Mouse (Mus musculus) intestine, embryonic 14.5 days (tissue): ENCODE measurements at regions not wholly inside any gene's neighbourhood (a gene's known extent, or its start where the extent isn't known, plus 50 kb on each side); places are given as distances from the start of the nearest gene placed in this dataset.

Experiments
- ATAC-seq: fragments of 200-750 bp; cut with Nextera tagmentation; replicated peaks from 2 replicates; pipeline ENCODE4 v1.8.0; 2017; ENCODE audit warnings: low read depth, moderate number of reproducible peaks, moderate TSS enrichment, moderate library complexity; ENCODE audit not compliant: low FRiP score, low TSS enrichment
- DNase-seq: peaks from one replicate; pipeline ENCODE4 v3.0.0-alpha.2; 2018; ENCODE audit warnings: low spot score
- H3K27ac ChIP-seq: fragments of 300-500 bp; sonication (generic); 2 replicates; pipeline ENCODE4 v1.5.1; 2014; ENCODE audit warnings: low read depth, mild to moderate bottlenecking, control low read depth
- H3K27me3 ChIP-seq: fragments of 300-500 bp; sonication (generic); replicated peaks from 2 replicates; pipeline ENCODE4 v1.6.1; 2014; ENCODE audit warnings: low read length, control low read depth; ENCODE audit not compliant: control insufficient read depth, insufficient read depth
- H3K36me3 ChIP-seq: fragments of 300-500 bp; sonication (generic); 2 replicates; pipeline ENCODE4 v1.6.1; 2014; ENCODE audit warnings: low read length, control low read depth; ENCODE audit not compliant: control insufficient read depth, insufficient read depth
- H3K4me1 ChIP-seq: fragments of 300-500 bp; sonication (generic); replicated peaks from 2 replicates; pipeline ENCODE4 v1.6.1; 2014; ENCODE audit warnings: low read length, control low read depth, mixed read lengths; ENCODE audit not compliant: control insufficient read depth, insufficient read depth
- H3K4me2 ChIP-seq: fragments of 300-500 bp; sonication (generic); 2 replicates; pipeline ENCODE4 v1.6.1; 2014; ENCODE audit warnings: low read length
- H3K4me3 ChIP-seq: fragments of 300-500 bp; sonication (generic); 2 replicates; pipeline ENCODE4 v1.5.1; 2014; ENCODE audit warnings: low read depth, low read length, control low read depth, mixed read lengths
- H3K9ac ChIP-seq: fragments of 300-500 bp; sonication (generic); 2 replicates; pipeline ENCODE4 v1.6.1; 2014; ENCODE audit warnings: mild to moderate bottlenecking, low read length
- H3K9me3 ChIP-seq: fragments of 300-500 bp; sonication (generic); 2 replicates; pipeline ENCODE4 v1.6.1; 2016; ENCODE audit warnings: low read length, control low read depth; ENCODE audit not compliant: control insufficient read depth
- WGBS: fragments of 180-500 bp; shearing (Covaris S2); extraction: QIAGEN DNeasy Blood & Tissue Kit; methylation state at CpG from one replicate; pipeline ENCODE4 v1.1.7; 2014; 5-methylcytosine and 5-hydroxymethylcytosine counted together

DNA sequence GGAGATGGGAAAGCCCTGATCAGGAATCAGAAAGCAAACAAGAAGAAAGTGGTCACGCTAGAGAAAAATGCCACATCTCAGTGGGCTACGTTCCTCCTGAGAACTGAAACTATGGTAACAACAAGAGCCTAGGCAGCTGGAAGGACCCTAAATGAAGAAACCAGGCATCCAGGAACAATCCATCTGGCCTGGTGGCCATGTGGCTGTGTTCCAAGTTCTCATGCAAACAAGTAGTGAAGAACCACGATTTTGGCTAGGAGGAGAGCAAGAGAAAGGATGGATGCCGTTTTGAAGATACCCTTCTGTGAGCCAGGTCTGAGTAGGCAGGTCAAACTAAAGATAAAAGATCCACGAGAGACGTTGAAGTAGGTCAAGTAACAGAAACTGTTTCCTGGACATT, 1613.6 kb upstream of the Gm6569 start:
- WGBS: 84% methylated on average over 6 of the region's 6 CpGs
- H3K4me1 ChIP-seq: no peaks in the 10 kb centered on the region
- H3K27ac ChIP-seq: no peak overlapping the region
- no peak overlapping the region for H3K9ac ChIP-seq
- H3K9me3 ChIP-seq: no peaks in the 10 kb centered on the region
- ATAC-seq (no peak), DNase-seq (no peak)
- H3K27me3 ChIP-seq: no peaks in the 10 kb centered on the region
- no peak overlapping the region for H3K4me3 ChIP-seq
- H3K36me3 ChIP-seq: no peaks in the 10 kb centered on the region
- no peak overlapping the region for H3K4me2 ChIP-seq

DNA sequence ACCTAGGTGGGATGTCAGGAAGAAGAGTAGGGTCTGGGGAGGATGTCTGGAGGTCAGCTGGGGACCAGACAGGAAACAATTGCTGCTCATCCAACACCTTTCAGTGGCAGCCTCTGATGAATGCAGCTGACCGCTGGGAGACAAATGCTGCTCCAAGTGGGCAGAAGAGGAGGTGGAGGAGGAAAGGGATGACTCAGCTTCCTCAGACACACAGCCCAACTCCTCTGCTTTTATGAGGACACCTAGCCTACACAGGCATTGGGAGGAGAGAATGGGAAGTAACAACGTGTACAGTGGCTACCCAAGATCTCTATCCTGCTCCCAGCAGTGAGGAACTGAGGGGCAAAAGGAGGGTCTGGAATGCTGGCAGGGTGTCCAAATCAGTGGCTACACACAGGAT, 1602.0 kb upstream of the Gm6569 start:
- H3K9ac ChIP-seq: no peak overlapping the region
- ATAC-seq: no peak
- H3K9me3 ChIP-seq: no peaks in the 10 kb centered on the region
- 47% methylated on average over 2 of the region's 2 CpGs for WGBS
- H3K4me1 ChIP-seq: no peaks in the 10 kb centered on the region
- no peak overlapping the region for H3K27ac ChIP-seq
- H3K4me3 ChIP-seq: no peak overlapping the region
- H3K27me3 ChIP-seq: no peaks in the 10 kb centered on the region
- no peaks in the 10 kb centered on the region for H3K36me3 ChIP-seq
- H3K4me2 ChIP-seq: no peak overlapping the region
- DNase-seq: no peak

DNA sequence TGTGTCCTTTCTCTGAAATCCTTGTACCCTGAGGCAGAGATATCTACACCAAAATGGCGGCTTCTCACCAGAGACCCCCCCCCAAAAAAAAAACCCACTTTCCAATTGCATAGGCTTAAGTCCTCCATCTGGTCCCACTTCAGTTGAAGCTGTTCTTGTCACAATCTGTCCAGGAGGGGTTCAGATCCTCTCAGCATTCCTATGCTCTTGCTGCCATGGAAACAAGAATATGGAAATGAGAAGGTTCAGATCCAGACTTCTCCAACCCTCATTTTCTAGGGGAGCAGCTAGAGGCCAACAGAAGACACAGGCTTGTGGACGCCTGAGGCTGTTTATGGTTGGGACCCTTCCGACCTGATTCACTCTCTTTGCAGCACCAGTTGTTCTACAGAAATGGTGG, 1569.7 kb upstream of the Gm6569 start:
- Histone ChIP-seq H3K36me3 (no peaks in the 10 kb centered on the region), H3K27ac (no peak overlapping the region), H3K4me3 (no peak overlapping the region), H3K4me1 (no peaks in the 10 kb centered on the region), H3K4me2 (no peak overlapping the region), H3K27me3 (no peaks in the 10 kb centered on the region), H3K9ac (no peak overlapping the region), H3K9me3 (no peaks in the 10 kb centered on the region)
- no peak for DNase-seq
- ATAC-seq: no peak
- WGBS: 74% methylated on average over 3 of the region's 3 CpGs

DNA sequence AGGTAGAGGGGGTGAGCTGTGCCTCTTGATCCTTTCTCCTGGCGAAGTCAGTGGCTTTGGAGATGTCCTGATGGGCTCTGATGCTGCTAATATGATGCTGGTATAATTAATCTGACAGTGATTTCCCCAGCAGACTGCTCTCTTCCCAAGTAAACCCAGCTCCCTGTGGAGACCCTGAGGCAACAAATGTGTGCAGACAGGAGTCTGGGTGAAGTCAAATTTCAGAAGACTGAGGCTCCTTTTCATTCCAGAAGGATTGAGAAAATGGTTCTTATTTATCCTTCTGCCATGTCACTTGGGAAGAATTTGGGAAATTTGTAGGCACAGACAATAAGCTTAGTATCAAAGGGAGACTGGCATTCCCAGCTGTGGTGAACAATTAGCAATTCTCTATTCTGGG, 1550.5 kb upstream of the Gm6569 start:
- DNase-seq: no peak
- WGBS: 40% methylated on average over 1 of the region's 1 CpGs
- H3K36me3 ChIP-seq: no peaks in the 10 kb centered on the region
- H3K4me3 ChIP-seq: no peak overlapping the region
- H3K9me3 ChIP-seq: no peaks in the 10 kb centered on the region
- H3K27ac ChIP-seq: no peak overlapping the region
- H3K9ac ChIP-seq: no peak overlapping the region
- no peak overlapping the region for H3K4me2 ChIP-seq
- no peak for ATAC-seq
- no peaks in the 10 kb centered on the region for H3K27me3 ChIP-seq
- no peaks in the 10 kb centered on the region for H3K4me1 ChIP-seq

DNA sequence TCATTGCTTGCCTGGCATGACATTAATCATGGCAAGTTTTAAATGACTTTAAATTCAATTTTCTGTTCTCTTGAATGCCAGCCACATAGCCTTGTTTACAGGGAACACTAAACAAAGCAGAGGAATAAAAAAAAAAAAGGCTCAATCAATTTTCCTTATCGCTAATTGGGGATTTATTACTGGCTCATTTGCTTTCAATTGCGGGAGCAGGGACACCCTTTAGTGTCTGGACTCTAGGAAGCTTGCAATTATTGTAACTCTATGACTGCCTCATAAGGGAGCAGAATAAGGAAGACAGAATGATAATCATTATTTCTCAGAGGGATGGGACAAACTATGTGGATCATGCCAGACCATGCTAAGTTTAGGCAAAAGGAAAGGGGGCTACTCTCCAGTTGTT, 1537.7 kb upstream of the Gm6569 start:
- Histone ChIP-seq H3K36me3 (no peaks in the 10 kb centered on the region), H3K9me3 (no peaks in the 10 kb centered on the region), H3K4me1 (no peaks in the 10 kb centered on the region), H3K27ac (no peak overlapping the region), H3K27me3 (no peaks in the 10 kb centered on the region), H3K9ac (no peak overlapping the region), H3K4me2 (no peak overlapping the region), H3K4me3 (no peak overlapping the region)
- DNase-seq (no peak), ATAC-seq (no peak)
- WGBS: 87% methylated on average over 2 of the region's 2 CpGs

DNA sequence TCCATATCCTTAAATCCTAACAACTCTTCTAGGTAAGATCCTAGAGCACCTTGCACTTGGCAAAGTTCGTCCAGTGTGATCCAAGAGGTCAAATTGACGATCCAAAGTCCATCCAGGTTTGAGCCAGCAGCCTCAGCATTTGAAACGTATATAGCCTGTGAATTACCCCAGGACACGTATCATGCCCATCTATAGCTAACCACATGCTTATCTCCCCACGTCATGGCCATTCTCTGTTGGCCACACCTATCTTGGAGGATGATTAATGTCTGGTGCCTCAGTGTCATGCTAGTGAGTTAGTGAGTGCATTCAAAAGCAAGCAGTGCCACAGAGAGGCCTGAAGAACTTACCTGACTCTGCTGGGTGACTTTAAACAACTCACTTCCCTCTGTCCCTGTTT, 1521.9 kb upstream of the Gm6569 start:
- WGBS: 70% methylated on average over 5 of the region's 5 CpGs

DNA sequence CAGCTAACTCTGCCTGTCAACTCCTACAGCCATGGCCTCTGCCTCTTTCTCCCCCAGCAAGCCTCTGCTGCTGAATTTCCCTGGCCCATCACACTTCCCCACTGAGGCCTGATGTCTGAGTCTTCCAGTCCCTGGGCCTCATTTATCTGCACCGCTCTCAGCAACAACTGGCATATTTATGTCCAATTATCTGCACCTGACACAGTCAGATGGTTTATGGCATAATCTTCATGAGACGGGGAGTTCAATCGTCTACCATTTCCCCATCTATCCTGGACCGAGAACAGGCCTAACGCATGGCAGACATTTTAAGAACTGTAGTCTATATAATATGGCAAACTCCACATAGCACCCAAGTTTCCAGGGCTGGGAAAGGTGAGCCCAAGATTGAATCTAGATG, 1512.8 kb upstream of the Gm6569 start:
- Histone ChIP-seq H3K27me3 (no peaks in the 10 kb centered on the region), H3K9ac (no peak overlapping the region), H3K4me2 (no peak overlapping the region), H3K4me1 (no peaks in the 10 kb centered on the region), H3K4me3 (no peak overlapping the region), H3K9me3 (no peaks in the 10 kb centered on the region), H3K27ac (no peak overlapping the region), H3K36me3 (no peaks in the 10 kb centered on the region)
- WGBS: 87% methylated on average over 5 of the region's 5 CpGs
- ATAC-seq (no peak), DNase-seq (no peak)

More for the DNA sequence above, 1521.9 kb upstream of the Gm6569 start:
- Histone ChIP-seq H3K36me3 (no peaks in the 10 kb centered on the region), H3K4me2 (no peak overlapping the region), H3K9ac (no peak overlapping the region), H3K4me3 (no peak overlapping the region), H3K27me3 (no peaks in the 10 kb centered on the region), H3K9me3 (no peaks in the 10 kb centered on the region), H3K27ac (no peak overlapping the region), H3K4me1 (no peaks in the 10 kb centered on the region)
- DNase-seq (no peak), ATAC-seq (no peak)

DNA sequence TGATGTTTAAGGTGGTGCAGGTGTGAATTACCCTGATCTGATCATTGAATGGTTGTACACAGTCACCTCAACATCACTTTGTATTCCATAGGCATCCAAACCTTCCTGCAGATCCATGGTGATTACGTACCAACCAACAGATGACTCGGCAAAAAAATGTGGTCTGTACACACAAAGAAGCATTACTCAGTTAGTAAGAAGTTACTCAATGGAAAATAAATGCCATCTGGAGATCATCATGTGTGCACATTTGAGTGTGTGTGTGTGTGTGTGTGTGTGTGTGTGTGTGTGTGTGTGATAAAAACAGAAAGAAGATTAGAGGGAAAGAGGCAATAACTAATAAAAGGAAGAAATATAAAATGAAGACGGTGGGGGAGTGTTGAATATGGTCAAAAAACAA, 1512.2 kb upstream of the Gm6569 start:
- Histone ChIP-seq H3K4me3 (no peak overlapping the region), H3K4me1 (no peaks in the 10 kb centered on the region), H3K4me2 (no peak overlapping the region), H3K36me3 (no peaks in the 10 kb centered on the region), H3K27me3 (no peaks in the 10 kb centered on the region), H3K9ac (no peak overlapping the region), H3K9me3 (no peaks in the 10 kb centered on the region), H3K27ac (no peak overlapping the region)
- ATAC-seq (no peak), DNase-seq (no peak)
- WGBS: 88% methylated on average over 3 of the region's 3 CpGs

DNA sequence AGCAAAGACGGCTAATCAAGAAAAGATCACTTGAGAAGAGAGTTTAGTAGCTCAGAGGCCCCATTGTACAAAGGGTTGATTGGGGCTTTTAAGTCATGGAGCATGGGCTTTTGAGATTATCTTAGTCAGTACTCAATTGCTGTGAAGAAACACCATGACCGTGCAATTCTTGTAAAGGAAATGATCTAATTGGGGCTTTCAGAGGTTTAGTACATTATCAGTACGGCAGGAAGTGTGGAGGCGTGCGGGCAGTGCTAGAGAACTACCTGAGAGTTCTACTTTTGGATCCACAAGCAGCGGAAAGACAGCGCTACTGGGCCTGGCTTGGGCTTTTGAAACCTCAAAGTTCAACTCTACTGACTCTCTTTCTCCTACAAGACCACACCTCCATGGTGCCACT, 1511.2 kb upstream of the Gm6569 start:
- no peak for ATAC-seq
- 83% methylated on average over 7 of the region's 7 CpGs for WGBS
- H3K9ac ChIP-seq: no peak overlapping the region

More for the DNA sequence above, 1511.2 kb upstream of the Gm6569 start:
- H3K36me3 ChIP-seq: no peaks in the 10 kb centered on the region
- no peaks in the 10 kb centered on the region for H3K4me1 ChIP-seq
- no peaks in the 10 kb centered on the region for H3K9me3 ChIP-seq
- no peak for DNase-seq
- no peak overlapping the region for H3K27ac ChIP-seq
- no peak overlapping the region for H3K4me3 ChIP-seq
- H3K27me3 ChIP-seq: no peaks in the 10 kb centered on the region
- H3K4me2 ChIP-seq: no peak overlapping the region
